Mouse (Mus musculus): ENCODE data around the gene Sft2d1.

DNA sequence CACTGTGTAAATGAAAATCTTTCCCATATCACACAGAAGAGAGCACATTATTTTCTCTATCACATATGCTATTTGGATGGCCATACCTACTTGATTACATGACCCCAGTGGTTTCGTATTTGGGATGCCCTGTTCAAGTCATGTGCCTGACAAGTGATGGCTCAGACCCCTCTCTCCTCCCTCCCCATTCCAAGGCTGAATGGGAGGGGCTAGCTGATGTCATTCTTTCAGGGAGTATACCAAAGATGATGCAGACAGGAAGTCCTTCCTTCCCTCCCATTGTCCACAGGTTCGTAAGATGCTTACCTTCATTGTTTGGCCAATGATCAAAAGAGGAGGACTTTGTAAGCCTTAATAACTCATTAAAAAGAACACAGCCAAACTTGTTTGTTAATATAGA is 58.3 kb downstream of the Sft2d1 start:
- no peak for TF ChIP-seq POLR2A (IDR thresholded peaks at IDR 0.05; ENCODE audit: control insufficient read depth, extremely low read depth, insufficient read depth, low read length, poor library complexity)
- TF ChIP-seq CTCF (IDR thresholded peaks at IDR 0.05; ENCODE audit: borderline replicate concordance, control insufficient read depth, extremely low read depth, insufficient read depth, low read length, poor library complexity), result no peak

All from thymus, adult 2 months (tissue).